Mouse (Mus musculus): ENCODE results near the gene Eps8l1.

- TF ChIP-seq CTCF (IDR thresholded peaks at IDR 0.05; ENCODE audit: low read depth, low read length) (no peak), POLR2A (IDR thresholded peaks at IDR 0.05; ENCODE audit: extremely low read depth, insufficient read depth, low read length) (no peak)
Observed at GRCm38 (mm10) chr7:4452644-4453043, 7.8 kb upstream of the Eps8l1 start.
